Mouse (Mus musculus) kidney, postnatal 0 days (tissue): ENCODE measurements around the gene Kif22. TPM values are rescaled to one million over a fixed set of nuclear protein-coding genes. Genes with fewer than 3 reads are reported as not detected.

Experiments
- ATAC-seq: fragments of 200-750 bp; cut with Nextera tagmentation; replicated peaks from 2 replicates; pipeline ENCODE4 v1.8.0; 2017; ENCODE audit warnings: low read depth, moderate number of reproducible peaks, moderate TSS enrichment, moderate library complexity; ENCODE audit not compliant: low FRiP score
- DNase-seq: peaks from one replicate; pipeline ENCODE4 v3.0.0-alpha.2; 2016; ENCODE audit warnings: low spot score
- H3K27ac ChIP-seq: fragments of 300-500 bp; sonication (generic); 2 replicates; pipeline ENCODE4 v1.5.1; 2014; ENCODE audit warnings: mild to moderate bottlenecking
- H3K27me3 ChIP-seq: fragments of 300-500 bp; sonication (generic); 2 replicates; pipeline ENCODE4 v1.6.1; 2014; ENCODE audit warnings: low read length, mixed read lengths; ENCODE audit not compliant: insufficient read depth
- H3K36me3 ChIP-seq: fragments of 300-500 bp; sonication (generic); 2 replicates; pipeline ENCODE4 v1.6.1; 2014; ENCODE audit warnings: low read length, mixed read lengths; ENCODE audit not compliant: insufficient read depth
- H3K4me1 ChIP-seq: fragments of 300-500 bp; sonication (generic); replicated peaks from 2 replicates; pipeline ENCODE4 v1.6.1; 2014; ENCODE audit warnings: antibody characterized with exemption, low read length, mixed read lengths; ENCODE audit not compliant: insufficient read depth
- H3K4me2 ChIP-seq: fragments of 300-500 bp; sonication (generic); 2 replicates; pipeline ENCODE4 v1.6.1; 2014; ENCODE audit warnings: mild to moderate bottlenecking, low read length, moderate library complexity, mixed read lengths
- H3K4me3 ChIP-seq: fragments of 300-500 bp; sonication (generic); replicated peaks from 2 replicates; pipeline ENCODE4 v1.5.1; 2014; ENCODE audit warnings: low read depth, low read length
- H3K9ac ChIP-seq: fragments of 300-500 bp; sonication (generic); 2 replicates; pipeline ENCODE4 v1.6.1; 2014; ENCODE audit warnings: low read depth, low read length
- H3K9me3 ChIP-seq: fragments of 300-500 bp; sonication (generic); replicated peaks from 2 replicates; pipeline ENCODE4 v1.6.1; 2016; ENCODE audit warnings: low read length, inconsistent platforms, mixed read lengths
- CTCF ChIP-seq: IDR thresholded peaks from 2 replicates; pipeline ENCODE4 v1.5.1; 2016; ENCODE audit warnings: antibody characterized with exemption, low read depth, mild to moderate bottlenecking, moderate library complexity
- WGBS: fragments of 180-500 bp; shearing (Covaris S2); extraction: QIAGEN DNeasy Blood & Tissue Kit; methylation state at CpG from one replicate; pipeline ENCODE4 v1.1.7; 2014; 5-methylcytosine and 5-hydroxymethylcytosine counted together
- polyA plus RNA-seq: library from polyadenylated mRNA; unstranded; fragments of >200 nt; fragmentation: Nextera tagmentation; extraction: Ambion mirVana; gene quantifications from 2 replicates; pipeline ENCODE4 v1.2.1, GENCODE M21; 2015

The Kif22 gene
- polyA plus RNA-seq, 1 experiment from 2014 or later = 51.7 TPM

- Histone ChIP-seq H3K27ac (peak overlapping the region; percentile 99), H3K9me3 (no peaks in the 10 kb centered on the region), H3K27me3 (no peaks in the 10 kb centered on the region), H3K36me3 (0 out of 2 replicates have a peak, but pooled peaks cover 15% of the 10 kb centered on the region), H3K9ac (peak overlapping the region; percentile 94), H3K4me3 (peak overlapping the region; percentile 78), H3K4me2 (peak overlapping the region; percentile 95), H3K4me1 (peaks cover 31% of the 10 kb centered on the region)
- ATAC-seq = peak; percentile 26
- 2% methylated on average over 30 of the region's 30 CpGs for WGBS
- peak; percentile 72 for TF ChIP-seq CTCF
- DNase-seq = peak; percentile 89
Measured at GRCm38 (mm10) chr7:127024755-127025555, 17.3 kb downstream of the Kif22 start.

- Histone ChIP-seq H3K4me3 (peak overlapping the region; percentile 78), H3K27ac (peak overlapping the region; percentile 99), H3K4me1 (peaks cover 37% of the 10 kb centered on the region), H3K27me3 (no peaks in the 10 kb centered on the region), H3K9ac (peak overlapping the region; percentile 94), H3K36me3 (0 out of 2 replicates have a peak, but pooled peaks cover 15% of the 10 kb centered on the region), H3K4me2 (peak overlapping the region; percentile 95), H3K9me3 (no peaks in the 10 kb centered on the region)
- ATAC-seq (no peak), DNase-seq (no peak)
- 16% methylated on average over 19 of the region's 19 CpGs for WGBS
- TF ChIP-seq CTCF = no peak
Measured at GRCm38 (mm10) chr7:127023896-127024690, 18.2 kb downstream of the Kif22 start.

DNA sequence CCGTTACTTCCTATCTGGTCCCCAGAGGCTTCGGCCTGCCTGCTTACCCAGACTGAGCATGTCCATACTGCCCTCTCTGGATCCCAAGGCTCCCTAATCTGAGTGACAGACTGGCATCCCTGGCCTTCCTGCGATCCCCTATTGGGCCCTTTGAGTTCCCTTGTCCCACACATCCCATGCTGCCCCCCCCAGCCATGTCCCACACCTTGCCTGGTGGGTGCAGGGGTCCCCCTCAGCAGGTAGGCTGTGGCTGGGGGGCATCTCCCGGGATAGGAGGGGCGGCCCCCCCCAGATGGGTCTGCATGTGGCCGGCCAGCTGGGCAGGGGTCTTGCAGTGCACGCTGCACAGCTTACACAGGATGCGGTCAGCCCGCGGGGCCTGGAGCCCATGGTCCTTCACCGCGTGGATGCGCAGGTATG is 19.0 kb downstream of the Kif22 start:
- WGBS = 75% methylated on average over 13 of the region's 13 CpGs
- H3K4me3 ChIP-seq = no peak overlapping the region
- no peak for DNase-seq
- H3K4me1 ChIP-seq = peaks cover 39% of the 10 kb centered on the region
- H3K27ac ChIP-seq = no peak overlapping the region
- ATAC-seq = no peak
- peak overlapping the region; percentile 95 for H3K4me2 ChIP-seq
- 0 out of 2 replicates have a peak, but pooled peaks cover 15% of the 10 kb centered on the region for H3K36me3 ChIP-seq
- no peak for TF ChIP-seq CTCF
- no peaks in the 10 kb centered on the region for H3K27me3 ChIP-seq
- H3K9me3 ChIP-seq = no peaks in the 10 kb centered on the region
- 0 out of 2 replicates have a peak overlapping the region, but pooled peaks have one; percentile 23 for H3K9ac ChIP-seq

GRCm38 (mm10) chr7:127022528-127023271 is 19.6 kb downstream of the Kif22 start:
- Histone ChIP-seq H3K36me3 (0 out of 2 replicates have a peak, but pooled peaks cover 15% of the 10 kb centered on the region), H3K9me3 (no peaks in the 10 kb centered on the region), H3K4me1 (peaks cover 45% of the 10 kb centered on the region), H3K4me3 (no peak overlapping the region), H3K4me2 (peak overlapping the region; percentile 95; the same call in 1 of the 2 replicates), H3K27me3 (no peaks in the 10 kb centered on the region), H3K27ac (no peak overlapping the region), H3K9ac (no peak overlapping the region)
- no peak for TF ChIP-seq CTCF
- 70% methylated on average over 6 of the region's 7 CpGs for WGBS
- ATAC-seq (no peak), DNase-seq (no peak)

- H3K4me2 ChIP-seq = peak overlapping the region; percentile 85
- no peak for ATAC-seq
- peak; percentile 41 for DNase-seq
- no peaks in the 10 kb centered on the region for H3K27me3 ChIP-seq
- H3K27ac ChIP-seq = peak overlapping the region; percentile 57; the same call in 1 of the 2 replicates
- peak overlapping the region; percentile 60 for H3K9ac ChIP-seq
- H3K4me3 ChIP-seq = peak overlapping the region; percentile 43
- H3K4me1 ChIP-seq = peaks cover 46% of the 10 kb centered on the region
- TF ChIP-seq CTCF = no peak
- H3K9me3 ChIP-seq = no peaks in the 10 kb centered on the region
- 53% methylated on average over 5 of the region's 5 CpGs for WGBS
- H3K36me3 ChIP-seq = 0 out of 2 replicates have a peak, but pooled peaks cover 15% of the 10 kb centered on the region
Measured at GRCm38 (mm10) chr7:127021563-127022527, 20.4 kb downstream of the Kif22 start.
